Mouse (Mus musculus) c-Kit-positive CD71-negative TER-119-negative erythroid progenitor cells, embryonic 14.5 days (primary cell): ENCODE data around the gene Tdpoz5.
"Not testable (repeated sequence)": the region's sequence is repeated elsewhere in the genome, so short reads cannot be mapped to it uniquely, and the experiment has no call there.

Experiments
- DNase-seq: peaks from one replicate; pipeline ENCODE4 v3.0.0-alpha.2; 2013; ENCODE audit warnings: low read depth

Tdpoz5 gene

GRCm38 (mm10) chr3:93961214-93961613, at the start of gene Tdpoz5:
Gene Tdpoz5 (minus strand): TSS chr3:93961314.
- DNase-seq: not testable (repeated sequence)

- not testable (repeated sequence) for DNase-seq
Observed at GRCm38 (mm10) chr3:93968938-93969337, 7.8 kb upstream of the Tdpoz5 start.

GRCm38 (mm10) chr3:93943443-93943842, 17.7 kb downstream of the Tdpoz5 start, which contains the start of gene Gm9117:
Gene Gm9117 (minus strand): TSS chr3:93943543.
- DNase-seq: not testable (repeated sequence)

GRCm38 (mm10) chr3:93938386-93938785, 22.7 kb downstream of the Tdpoz5 start:
- DNase-seq: not testable (repeated sequence)
